Mouse (Mus musculus): ENCODE data around the gene Dok1. TPM values are rescaled to one million over a fixed set of nuclear protein-coding genes. Genes with fewer than 3 reads are reported as not detected.

Dok1 gene
- polyA plus RNA-seq, 1 experiment from 2014 or later, result 9.5 TPM

- no peak overlapping the region for H3K27ac ChIP-seq (ENCODE audit: low read length)
- H3K4me3 ChIP-seq (ENCODE audit: low read length), result no peak overlapping the region
- peaks cover 4% of the 10 kb centered on the region for H3K4me1 ChIP-seq (ENCODE audit: control insufficient read depth, insufficient read depth, low read length)
- H3K36me3 ChIP-seq (ENCODE audit: control insufficient read depth, insufficient read depth, low read length), result no peaks in the 10 kb centered on the region
- ATAC-seq, result no peak
- no peaks in the 10 kb centered on the region for H3K27me3 ChIP-seq (replicated peaks; ENCODE audit: control insufficient read depth, insufficient read depth, low read length)
- H3K9ac ChIP-seq (ENCODE audit: low read depth, low read length), result no peak overlapping the region
- H3K9me3 ChIP-seq (ENCODE audit: control insufficient read depth, low read length), result no peaks in the 10 kb centered on the region
- H3K4me2 ChIP-seq (ENCODE audit: low read depth, low read length), result no peak overlapping the region
- 68% methylated on average over 6 of the region's 6 CpGs for WGBS
Measured at GRCm38 (mm10) chr6:83011756-83012155, 21.5 kb downstream of the Dok1 start.

GRCm38 (mm10) chr6:83011255-83011654 lies 22.0 kb downstream of the Dok1 start:
- Histone ChIP-seq H3K9ac (ENCODE audit: low read depth, low read length) (no peak overlapping the region), H3K27ac (ENCODE audit: low read length) (no peak overlapping the region), H3K4me3 (ENCODE audit: low read length) (no peak overlapping the region), H3K36me3 (ENCODE audit: control insufficient read depth, insufficient read depth, low read length) (no peaks in the 10 kb centered on the region), H3K4me1 (ENCODE audit: control insufficient read depth, insufficient read depth, low read length) (peaks cover 2% of the 10 kb centered on the region; the same call in 1 of the 2 replicates), H3K27me3 (replicated peaks; ENCODE audit: control insufficient read depth, insufficient read depth, low read length) (no peaks in the 10 kb centered on the region), H3K9me3 (ENCODE audit: control insufficient read depth, low read length) (no peaks in the 10 kb centered on the region), H3K4me2 (ENCODE audit: low read depth, low read length) (no peak overlapping the region)
- no peak for ATAC-seq
- 83% methylated on average over 7 of the region's 7 CpGs for WGBS

GRCm38 (mm10) chr6:83010010-83010409 lies 23.3 kb downstream of the Dok1 start:
- WGBS, result 49% methylated on average over 7 of the region's 7 CpGs
- no peak overlapping the region for H3K4me2 ChIP-seq (ENCODE audit: low read depth, low read length)
- H3K4me3 ChIP-seq (ENCODE audit: low read length), result no peak overlapping the region
- H3K4me1 ChIP-seq (ENCODE audit: control insufficient read depth, insufficient read depth, low read length), result no peaks in the 10 kb centered on the region
- no peak for ATAC-seq
- no peak overlapping the region for H3K27ac ChIP-seq (ENCODE audit: low read length)
- H3K27me3 ChIP-seq (replicated peaks; ENCODE audit: control insufficient read depth, insufficient read depth, low read length), result no peaks in the 10 kb centered on the region
- no peaks in the 10 kb centered on the region for H3K9me3 ChIP-seq (ENCODE audit: control insufficient read depth, low read length)
- H3K9ac ChIP-seq (ENCODE audit: low read depth, low read length), result no peak overlapping the region
- no peaks in the 10 kb centered on the region for H3K36me3 ChIP-seq (ENCODE audit: control insufficient read depth, insufficient read depth, low read length)

- Histone ChIP-seq H3K9me3 (ENCODE audit: control insufficient read depth, low read length) (no peaks in the 10 kb centered on the region), H3K4me1 (ENCODE audit: control insufficient read depth, insufficient read depth, low read length) (no peaks in the 10 kb centered on the region), H3K27ac (ENCODE audit: low read length) (no peak overlapping the region), H3K36me3 (ENCODE audit: control insufficient read depth, insufficient read depth, low read length) (no peaks in the 10 kb centered on the region), H3K27me3 (replicated peaks; ENCODE audit: control insufficient read depth, insufficient read depth, low read length) (no peaks in the 10 kb centered on the region), H3K4me2 (ENCODE audit: low read depth, low read length) (no peak overlapping the region), H3K4me3 (ENCODE audit: low read length) (no peak overlapping the region), H3K9ac (ENCODE audit: low read depth, low read length) (no peak overlapping the region)
- WGBS, result 45% methylated on average over 3 of the region's 3 CpGs
- ATAC-seq, result no peak
Measured at GRCm38 (mm10) chr6:83008659-83009058, 24.6 kb downstream of the Dok1 start.

GRCm38 (mm10) chr6:83006114-83006513 lies 27.2 kb downstream of the Dok1 start:
- Histone ChIP-seq H3K27me3 (replicated peaks; ENCODE audit: control insufficient read depth, insufficient read depth, low read length) (no peaks in the 10 kb centered on the region), H3K27ac (ENCODE audit: low read length) (no peak overlapping the region), H3K36me3 (ENCODE audit: control insufficient read depth, insufficient read depth, low read length) (no peaks in the 10 kb centered on the region), H3K4me3 (ENCODE audit: low read length) (no peak overlapping the region), H3K9me3 (ENCODE audit: control insufficient read depth, low read length) (no peaks in the 10 kb centered on the region), H3K9ac (ENCODE audit: low read depth, low read length) (no peak overlapping the region), H3K4me1 (ENCODE audit: control insufficient read depth, insufficient read depth, low read length) (no peaks in the 10 kb centered on the region), H3K4me2 (ENCODE audit: low read depth, low read length) (no peak overlapping the region)
- 84% methylated on average over 6 of the region's 6 CpGs for WGBS
- no peak for ATAC-seq

GRCm38 (mm10) chr6:83005444-83006011 lies 27.7 kb downstream of the Dok1 start:
- Histone ChIP-seq H3K9ac (ENCODE audit: low read depth, low read length) (no peak overlapping the region), H3K4me2 (ENCODE audit: low read depth, low read length) (no peak overlapping the region), H3K4me3 (ENCODE audit: low read length) (no peak overlapping the region), H3K27me3 (replicated peaks; ENCODE audit: control insufficient read depth, insufficient read depth, low read length) (no peaks in the 10 kb centered on the region), H3K27ac (ENCODE audit: low read length) (no peak overlapping the region), H3K4me1 (ENCODE audit: control insufficient read depth, insufficient read depth, low read length) (no peaks in the 10 kb centered on the region), H3K9me3 (ENCODE audit: control insufficient read depth, low read length) (no peaks in the 10 kb centered on the region), H3K36me3 (ENCODE audit: control insufficient read depth, insufficient read depth, low read length) (no peaks in the 10 kb centered on the region)
- ATAC-seq, result no peak
- WGBS, result 79% methylated on average over 10 of the region's 10 CpGs

- no peak for ATAC-seq
- H3K4me2 ChIP-seq (ENCODE audit: low read depth, low read length), result no peak overlapping the region
- no peaks in the 10 kb centered on the region for H3K27me3 ChIP-seq (replicated peaks; ENCODE audit: control insufficient read depth, insufficient read depth, low read length)
- H3K9ac ChIP-seq (ENCODE audit: low read depth, low read length), result no peak overlapping the region
- no peaks in the 10 kb centered on the region for H3K36me3 ChIP-seq (ENCODE audit: control insufficient read depth, insufficient read depth, low read length)
- H3K27ac ChIP-seq (ENCODE audit: low read length), result no peak overlapping the region
- 62% methylated on average over 7 of the region's 7 CpGs for WGBS
- no peaks in the 10 kb centered on the region for H3K4me1 ChIP-seq (ENCODE audit: control insufficient read depth, insufficient read depth, low read length)
- H3K9me3 ChIP-seq (ENCODE audit: control insufficient read depth, low read length), result no peaks in the 10 kb centered on the region
- no peak overlapping the region for H3K4me3 ChIP-seq (ENCODE audit: low read length)
Measured at GRCm38 (mm10) chr6:83004872-83005271, 28.4 kb downstream of the Dok1 start.

GRCm38 (mm10) chr6:83004309-83004708 lies 29.0 kb downstream of the Dok1 start:
- no peak overlapping the region for H3K4me2 ChIP-seq (ENCODE audit: low read depth, low read length)
- no peak for ATAC-seq
- H3K27ac ChIP-seq (ENCODE audit: low read length), result no peak overlapping the region
- H3K4me1 ChIP-seq (ENCODE audit: control insufficient read depth, insufficient read depth, low read length), result no peaks in the 10 kb centered on the region
- no peak overlapping the region for H3K4me3 ChIP-seq (ENCODE audit: low read length)
- no peaks in the 10 kb centered on the region for H3K27me3 ChIP-seq (replicated peaks; ENCODE audit: control insufficient read depth, insufficient read depth, low read length)
- H3K36me3 ChIP-seq (ENCODE audit: control insufficient read depth, insufficient read depth, low read length), result no peaks in the 10 kb centered on the region
- no peak overlapping the region for H3K9ac ChIP-seq (ENCODE audit: low read depth, low read length)
- WGBS, result 88% methylated on average over 2 of the region's 2 CpGs
- no peaks in the 10 kb centered on the region for H3K9me3 ChIP-seq (ENCODE audit: control insufficient read depth, low read length)

- H3K4me2 ChIP-seq (ENCODE audit: low read depth, low read length), result no peak overlapping the region
- H3K4me3 ChIP-seq (ENCODE audit: low read length), result no peak overlapping the region
- H3K9ac ChIP-seq (ENCODE audit: low read depth, low read length), result no peak overlapping the region
- no peak for ATAC-seq
- no peaks in the 10 kb centered on the region for H3K27me3 ChIP-seq (replicated peaks; ENCODE audit: control insufficient read depth, insufficient read depth, low read length)
- no peak overlapping the region for H3K27ac ChIP-seq (ENCODE audit: low read length)
- no peaks in the 10 kb centered on the region for H3K4me1 ChIP-seq (ENCODE audit: control insufficient read depth, insufficient read depth, low read length)
- H3K36me3 ChIP-seq (ENCODE audit: control insufficient read depth, insufficient read depth, low read length), result no peaks in the 10 kb centered on the region
- no peaks in the 10 kb centered on the region for H3K9me3 ChIP-seq (ENCODE audit: control insufficient read depth, low read length)
- 94% methylated on average over 5 of the region's 5 CpGs for WGBS
Measured at GRCm38 (mm10) chr6:83003850-83004249, 29.4 kb downstream of the Dok1 start.

- Histone ChIP-seq H3K4me2 (ENCODE audit: low read depth, low read length) (no peak overlapping the region), H3K27me3 (replicated peaks; ENCODE audit: control insufficient read depth, insufficient read depth, low read length) (no peaks in the 10 kb centered on the region), H3K27ac (ENCODE audit: low read length) (no peak overlapping the region), H3K36me3 (ENCODE audit: control insufficient read depth, insufficient read depth, low read length) (no peaks in the 10 kb centered on the region), H3K9ac (ENCODE audit: low read depth, low read length) (no peak overlapping the region), H3K4me1 (ENCODE audit: control insufficient read depth, insufficient read depth, low read length) (peaks cover under 1% of the 10 kb centered on the region; the same call in 1 of the 2 replicates), H3K4me3 (ENCODE audit: low read length) (no peak overlapping the region), H3K9me3 (ENCODE audit: control insufficient read depth, low read length) (no peaks in the 10 kb centered on the region)
- WGBS, result 96% methylated on average over 1 of the region's 1 CpGs
- ATAC-seq, result no peak
Measured at GRCm38 (mm10) chr6:83003082-83003481, 30.2 kb downstream of the Dok1 start.
